Mouse (Mus musculus) midbrain, embryonic 12.5 days (tissue): ENCODE data around the gene Hspb11. TPM values are rescaled to one million over a fixed set of nuclear protein-coding genes. Genes with fewer than 3 reads are reported as not detected.

ENCODE experiments used
- ATAC-seq: fragments of 200-750 bp; cut with Nextera tagmentation; 2 replicates; pipeline ENCODE4 v1.8.0; 2017; ENCODE audit warnings: low read depth, moderate TSS enrichment, moderate library complexity; ENCODE audit not compliant: low FRiP score
- H3K27ac ChIP-seq: fragments of 300-500 bp; sonication (generic); replicated peaks from 2 replicates; pipeline ENCODE4 v1.5.1; 2016; ENCODE audit warnings: mild to moderate bottlenecking
- H3K27me3 ChIP-seq: fragments of 300-500 bp; sonication (generic); 2 replicates; pipeline ENCODE4 v1.6.1; 2016; ENCODE audit warnings: mild to moderate bottlenecking
- H3K36me3 ChIP-seq: fragments of 300-500 bp; sonication (generic); 2 replicates; pipeline ENCODE4 v1.6.1; 2016
- H3K4me1 ChIP-seq: fragments of 300-500 bp; sonication (generic); 2 replicates; pipeline ENCODE4 v1.6.1; 2016
- H3K4me2 ChIP-seq: fragments of 300-500 bp; sonication (generic); replicated peaks from 2 replicates; pipeline ENCODE4 v1.6.1; 2016; ENCODE audit warnings: mild to moderate bottlenecking, moderate library complexity
- H3K4me3 ChIP-seq: fragments of 300-500 bp; sonication (generic); 2 replicates; pipeline ENCODE4 v1.5.1; 2016; ENCODE audit warnings: mild to moderate bottlenecking
- H3K9ac ChIP-seq: fragments of 300-500 bp; sonication (generic); replicated peaks from 2 replicates; pipeline ENCODE4 v1.6.1; 2016; ENCODE audit warnings: mild to moderate bottlenecking, moderate library complexity
- H3K9me3 ChIP-seq: fragments of 300-500 bp; sonication (generic); 2 replicates; pipeline ENCODE4 v1.6.1; 2016; ENCODE audit warnings: mild to moderate bottlenecking
- WGBS: fragments of 180-500 bp; shearing (Covaris S2); methylation state at CpG from one replicate; pipeline ENCODE4 v1.1.7; 2016; 5-methylcytosine and 5-hydroxymethylcytosine counted together
- polyA plus RNA-seq: library from polyadenylated mRNA; unstranded; fragments of >200 nt; fragmentation: Nextera tagmentation; extraction: Ambion mirVana; gene quantifications from 2 replicates; pipeline ENCODE4 v1.2.1, GENCODE M21; 2016

Hspb11 gene
- polyA plus RNA-seq, 1 experiment from 2014 or later: 39.1 TPM

- no peak overlapping the region for H3K27ac ChIP-seq
- H3K9me3 ChIP-seq: no peaks in the 10 kb centered on the region
- no peak overlapping the region for H3K4me2 ChIP-seq
- no peaks in the 10 kb centered on the region for H3K4me1 ChIP-seq
- no peaks in the 10 kb centered on the region for H3K27me3 ChIP-seq
- H3K36me3 ChIP-seq: peaks cover 30% of the 10 kb centered on the region
- H3K9ac ChIP-seq: no peak overlapping the region
- ATAC-seq: no peak
- no peak overlapping the region for H3K4me3 ChIP-seq
- 53% methylated on average over 3 of the region's 3 CpGs for WGBS
Observed at GRCm38 (mm10) chr4:107232219-107232618, 21.2 kb upstream of the Hspb11 start.

- H3K36me3 ChIP-seq: peaks cover 63% of the 10 kb centered on the region
- no peaks in the 10 kb centered on the region for H3K4me1 ChIP-seq
- 94% methylated on average over 2 of the region's 2 CpGs for WGBS
- H3K27me3 ChIP-seq: no peaks in the 10 kb centered on the region
- H3K4me2 ChIP-seq: no peak overlapping the region
- H3K9me3 ChIP-seq: no peaks in the 10 kb centered on the region
- H3K27ac ChIP-seq: no peak overlapping the region
- no peak overlapping the region for H3K4me3 ChIP-seq
- ATAC-seq: no peak
- H3K9ac ChIP-seq: no peak overlapping the region
Observed at GRCm38 (mm10) chr4:107238253-107238652, 15.1 kb upstream of the Hspb11 start.

- Histone ChIP-seq H3K4me2 (no peak overlapping the region), H3K36me3 (peaks cover 52% of the 10 kb centered on the region), H3K27me3 (no peaks in the 10 kb centered on the region), H3K4me3 (no peak overlapping the region), H3K4me1 (0 out of 2 replicates have a peak, but pooled peaks cover 5% of the 10 kb centered on the region), H3K27ac (no peak overlapping the region), H3K9ac (no peak overlapping the region), H3K9me3 (no peaks in the 10 kb centered on the region)
- ATAC-seq: no peak
- 98% methylated on average over 6 of the region's 6 CpGs for WGBS
Observed at GRCm38 (mm10) chr4:107240196-107240595, 13.2 kb upstream of the Hspb11 start.

GRCm38 (mm10) chr4:107243365-107244333, 9.7 kb upstream of the Hspb11 start:
- peaks cover 42% of the 10 kb centered on the region for H3K36me3 ChIP-seq
- H3K4me3 ChIP-seq: no peak overlapping the region
- H3K9ac ChIP-seq: no peak overlapping the region
- no peaks in the 10 kb centered on the region for H3K9me3 ChIP-seq
- H3K27me3 ChIP-seq: no peaks in the 10 kb centered on the region
- WGBS: 66% methylated on average over 6 of the region's 6 CpGs
- no peak for ATAC-seq
- H3K4me1 ChIP-seq: 0 out of 2 replicates have a peak, but pooled peaks cover 5% of the 10 kb centered on the region
- peak overlapping the region; percentile 40 for H3K27ac ChIP-seq
- H3K4me2 ChIP-seq: no peak overlapping the region

- peaks cover 16% of the 10 kb centered on the region for H3K4me1 ChIP-seq
- no peaks in the 10 kb centered on the region for H3K27me3 ChIP-seq
- ATAC-seq: no peak
- no peak overlapping the region for H3K4me3 ChIP-seq
- WGBS: 57% methylated on average over 2 of the region's 2 CpGs
- H3K9ac ChIP-seq: no peak overlapping the region
- no peak overlapping the region for H3K27ac ChIP-seq
- H3K4me2 ChIP-seq: no peak overlapping the region
- no peaks in the 10 kb centered on the region for H3K9me3 ChIP-seq
- peaks cover 27% of the 10 kb centered on the region; the same call in 1 of the 2 replicates for H3K36me3 ChIP-seq
Observed at GRCm38 (mm10) chr4:107245368-107245767, 8.0 kb upstream of the Hspb11 start.

GRCm38 (mm10) chr4:107246040-107246439, 7.4 kb upstream of the Hspb11 start:
- Histone ChIP-seq H3K27ac (no peak overlapping the region), H3K36me3 (peaks cover 20% of the 10 kb centered on the region; the same call in 1 of the 2 replicates), H3K9ac (no peak overlapping the region), H3K4me2 (no peak overlapping the region), H3K27me3 (no peaks in the 10 kb centered on the region), H3K4me1 (peaks cover 16% of the 10 kb centered on the region), H3K4me3 (no peak overlapping the region), H3K9me3 (no peaks in the 10 kb centered on the region)
- 79% methylated on average over 1 of the region's 1 CpGs for WGBS
- no peak for ATAC-seq

GRCm38 (mm10) chr4:107247110-107247509, 6.3 kb upstream of the Hspb11 start:
- no peaks in the 10 kb centered on the region for H3K27me3 ChIP-seq
- no peak overlapping the region for H3K9ac ChIP-seq
- no peak overlapping the region for H3K27ac ChIP-seq
- ATAC-seq: no peak
- no peak overlapping the region for H3K4me3 ChIP-seq
- 80% methylated on average over 9 of the region's 9 CpGs for WGBS
- 0 out of 2 replicates have a peak, but pooled peaks cover 12% of the 10 kb centered on the region for H3K36me3 ChIP-seq
- peaks cover 21% of the 10 kb centered on the region for H3K4me1 ChIP-seq
- H3K4me2 ChIP-seq: no peak overlapping the region
- no peaks in the 10 kb centered on the region for H3K9me3 ChIP-seq

GRCm38 (mm10) chr4:107248061-107248460, 5.3 kb upstream of the Hspb11 start:
- Histone ChIP-seq H3K4me1 (peaks cover 28% of the 10 kb centered on the region), H3K9me3 (no peaks in the 10 kb centered on the region)
- 84% methylated on average over 3 of the region's 3 CpGs for WGBS

GRCm38 (mm10) chr4:107249471-107249870, 3.9 kb upstream of the Hspb11 start:
- Histone ChIP-seq H3K9me3 (no peaks in the 10 kb centered on the region), H3K9ac (no peak overlapping the region), H3K36me3 (0 out of 2 replicates have a peak, but pooled peaks cover 8% of the 10 kb centered on the region), H3K4me2 (no peak overlapping the region), H3K27ac (no peak overlapping the region; the same call in 1 of the 2 replicates), H3K4me3 (no peak overlapping the region), H3K27me3 (no peaks in the 10 kb centered on the region), H3K4me1 (peaks cover 27% of the 10 kb centered on the region)
- ATAC-seq: no peak
- 53% methylated on average over 2 of the region's 2 CpGs for WGBS

More at GRCm38 (mm10) chr4:107248061-107248460, 5.3 kb upstream of the Hspb11 start:
- ATAC-seq: no peak
- Histone ChIP-seq H3K4me3 (no peak overlapping the region), H3K4me2 (no peak overlapping the region), H3K9ac (no peak overlapping the region), H3K27ac (no peak overlapping the region), H3K27me3 (no peaks in the 10 kb centered on the region), H3K36me3 (0 out of 2 replicates have a peak, but pooled peaks cover 10% of the 10 kb centered on the region)

GRCm38 (mm10) chr4:107250494-107250893, 2.9 kb upstream of the Hspb11 start:
- no peak for ATAC-seq
- 25% methylated on average over 4 of the region's 4 CpGs for WGBS
- no peak overlapping the region for H3K4me2 ChIP-seq
- H3K4me3 ChIP-seq: no peak overlapping the region
- 0 out of 2 replicates have a peak, but pooled peaks cover 8% of the 10 kb centered on the region for H3K36me3 ChIP-seq
- no peak overlapping the region for H3K9ac ChIP-seq
- H3K4me1 ChIP-seq: peaks cover 28% of the 10 kb centered on the region
- H3K27me3 ChIP-seq: no peaks in the 10 kb centered on the region
- H3K27ac ChIP-seq: no peak overlapping the region
- no peaks in the 10 kb centered on the region for H3K9me3 ChIP-seq

- Histone ChIP-seq H3K4me3 (peak overlapping the region; percentile 74), H3K9ac (peak overlapping the region; percentile 77), H3K4me2 (peak overlapping the region; percentile 76), H3K27me3 (no peaks in the 10 kb centered on the region), H3K4me1 (peaks cover 28% of the 10 kb centered on the region), H3K27ac (no peak overlapping the region), H3K36me3 (no peaks in the 10 kb centered on the region), H3K9me3 (no peaks in the 10 kb centered on the region)
- under 1% methylated on average over 11 of the region's 11 CpGs for WGBS
- ATAC-seq: no peak
Observed at GRCm38 (mm10) chr4:107252522-107252921, 871 bp upstream of the Hspb11 start.

- Histone ChIP-seq H3K4me1 (peaks cover 22% of the 10 kb centered on the region), H3K9ac (peak overlapping the region; percentile 77), H3K9me3 (no peaks in the 10 kb centered on the region), H3K36me3 (no peaks in the 10 kb centered on the region), H3K4me3 (peak overlapping the region; percentile 74), H3K4me2 (peak overlapping the region; percentile 76), H3K27me3 (no peaks in the 10 kb centered on the region), H3K27ac (peak overlapping the region; percentile 84)
- no peak for ATAC-seq
- WGBS: 25% methylated on average over 3 of the region's 3 CpGs
Observed at GRCm38 (mm10) chr4:107254414-107254813, 1.0 kb downstream of the Hspb11 start.
